17 mouse cellular contexts compared by ENCODE assay signal in genomic region chr10:92044783-92045182, GRCm38 (mm10).
DNase-seq lines count a peak whose midpoint lies in the region; ATAC-seq and TF ChIP-seq lines count a peak whose summit lies in the region.
"Had no signal": no experiment of that assay in that cellular context is flagged by ENCODE, and none has a peak within 500 bp of the region (broad histone marks: within the 10 kb centered on the region; RNA-seq: fewer than 3 reads in every experiment).

No protein-coding gene starts in this region.

- no peak for ATAC-seq in hindbrain, postnatal 0 days
- no peak for ATAC-seq in stomach, postnatal 0 days (ENCODE audit: low FRiP score, low TSS enrichment)
- ATAC-seq in megakaryocyte, adult 5-6 weeks (ENCODE audit: poor library complexity, severe bottlenecking) = no peak
- ATAC-seq: intestine, postnatal 0 days; midbrain, embryonic 15.5 days had no signal

- no peak overlapping the region for H3K4me3 ChIP-seq in hindbrain, postnatal 0 days (ENCODE audit: low read length)
- H3K4me3 ChIP-seq in hindbrain, embryonic 10.5 days = no peak overlapping the region
- no peak overlapping the region for H3K4me3 ChIP-seq in stomach, postnatal 0 days (ENCODE audit: low read depth, low read length)
- H3K4me3 ChIP-seq: heart, embryonic 12.5 days; hindbrain, embryonic 15.5 days; left cerebral cortex, adult 2 months; limb, embryonic 12.5 days; midbrain, embryonic 15.5 days had no signal

- no peaks in the 10 kb centered on the region for H3K27me3 ChIP-seq in hindbrain, postnatal 0 days (ENCODE audit: insufficient read depth, low read length)
- H3K27me3 ChIP-seq in hindbrain, embryonic 10.5 days (ENCODE audit: insufficient read depth, poor library complexity, severe bottlenecking) = no peaks in the 10 kb centered on the region
- no peaks in the 10 kb centered on the region for H3K27me3 ChIP-seq in stomach, postnatal 0 days (ENCODE audit: control insufficient read depth, insufficient read depth, low read length)
- H3K27me3 ChIP-seq: heart, embryonic 12.5 days; hindbrain, embryonic 15.5 days; limb, embryonic 12.5 days; midbrain, embryonic 15.5 days had no signal

- H3K27ac ChIP-seq in hindbrain, postnatal 0 days = no peak overlapping the region
- no peak overlapping the region for H3K27ac ChIP-seq in hindbrain, embryonic 10.5 days
- H3K27ac ChIP-seq in stomach, postnatal 0 days (replicated peaks) = no peak overlapping the region
- H3K27ac ChIP-seq: hindbrain, embryonic 15.5 days; left cerebral cortex, adult 2 months; limb, embryonic 12.5 days; liver, embryonic 14.5 days; midbrain, embryonic 15.5 days had no signal

- TF ChIP-seq POLR2A in brain, embryonic 14.5 days (IDR thresholded peaks at IDR 0.05; ENCODE audit: borderline replicate concordance, extremely low read depth, insufficient read depth, insufficient read length, poor library complexity, severe bottlenecking) = no peak

- H3K36me3 ChIP-seq in hindbrain, postnatal 0 days (ENCODE audit: insufficient read depth, low read length) = no peaks in the 10 kb centered on the region
- no peaks in the 10 kb centered on the region for H3K36me3 ChIP-seq in hindbrain, embryonic 10.5 days
- H3K36me3 ChIP-seq in stomach, postnatal 0 days (ENCODE audit: control insufficient read depth, insufficient read depth, low read length) = no peaks in the 10 kb centered on the region
- H3K36me3 ChIP-seq: heart, embryonic 12.5 days; hindbrain, embryonic 15.5 days; limb, embryonic 12.5 days; midbrain, embryonic 15.5 days had no signal

- no peak overlapping the region for H3K9ac ChIP-seq in hindbrain, postnatal 0 days (replicated peaks; ENCODE audit: low read length)
- H3K9ac ChIP-seq in stomach, postnatal 0 days (ENCODE audit: low read length) = no peak overlapping the region
- H3K9ac ChIP-seq: heart, embryonic 12.5 days; hindbrain, embryonic 15.5 days; limb, embryonic 12.5 days; liver, embryonic 14.5 days; midbrain, embryonic 15.5 days had no signal

- H3K9me3 ChIP-seq in hindbrain, postnatal 0 days (ENCODE audit: low read length) = no peaks in the 10 kb centered on the region
- no peaks in the 10 kb centered on the region for H3K9me3 ChIP-seq in hindbrain, embryonic 10.5 days
- no peaks in the 10 kb centered on the region for H3K9me3 ChIP-seq in stomach, postnatal 0 days (ENCODE audit: control insufficient read depth, low read length)
- H3K9me3 ChIP-seq: heart, embryonic 12.5 days; hindbrain, embryonic 15.5 days; limb, embryonic 12.5 days; midbrain, embryonic 15.5 days had no signal

- H3K4me1 ChIP-seq in hindbrain, postnatal 0 days (ENCODE audit: insufficient read depth, low read length) = no peaks in the 10 kb centered on the region
- H3K4me1 ChIP-seq in hindbrain, embryonic 10.5 days (replicated peaks) = 0 out of 2 replicates have a peak, but pooled peaks cover 3% of the 10 kb centered on the region
- H3K4me1 ChIP-seq in stomach, postnatal 0 days (replicated peaks; ENCODE audit: control insufficient read depth, insufficient read depth) = no peaks in the 10 kb centered on the region
- H3K4me1 ChIP-seq: heart, embryonic 12.5 days; hindbrain, embryonic 15.5 days; limb, embryonic 12.5 days had no signal

- no peak overlapping the region for H3K4me2 ChIP-seq in hindbrain, postnatal 0 days (ENCODE audit: low read depth, low read length)
- H3K4me2 ChIP-seq in stomach, postnatal 0 days (replicated peaks; ENCODE audit: low read depth) = no peak overlapping the region
- H3K4me2 ChIP-seq: heart, embryonic 12.5 days; hindbrain, embryonic 15.5 days; limb, embryonic 12.5 days; midbrain, embryonic 15.5 days had no signal

- DNase-seq in hindbrain, postnatal 0 days (ENCODE audit: low spot score) = peak; percentile 16
- no peak for DNase-seq in hindbrain, embryonic 10.5 days (ENCODE audit: low spot score)
- DNase-seq in Muller cell, postnatal 12 days (ENCODE audit: inconsistent ontology term) = peak; percentile 70
- peak; percentile 56 for DNase-seq in brain, embryonic 14.5 days (ENCODE audit: low read depth)
- peak; percentile 40 to 64 for DNase-seq in cerebellum, postnatal 10 days
- no peak for DNase-seq in stomach, postnatal 0 days (ENCODE audit: low spot score)
- DNase-seq: gastrocnemius, postnatal 36 days; kidney, postnatal 14 days; right cerebral cortex, postnatal 25 days had no signal

- TF ChIP-seq EP300 in stomach, postnatal 0 days (optimal IDR thresholded peaks at IDR 0.05) = no peak

- no peak for TF ChIP-seq CTCF in hindbrain, postnatal 0 days (IDR thresholded peaks at IDR 0.05; ENCODE audit: low read depth)
- no peak for TF ChIP-seq CTCF in brain, embryonic 14.5 days (IDR thresholded peaks at IDR 0.05; ENCODE audit: borderline replicate concordance, extremely low read depth, insufficient read depth, insufficient read length)
- TF ChIP-seq CTCF in stomach, postnatal 0 days (IDR thresholded peaks at IDR 0.05; ENCODE audit: low read depth) = no peak

Comparison
In these comparisons a context has a peak if more than half of its experiments do, and no peak if none do; other contexts are left out.
1. DNase-seq: peak in hindbrain, postnatal 0 days (single experiment), Muller cell, postnatal 12 days (single experiment), brain, embryonic 14.5 days (single experiment) and cerebellum, postnatal 10 days (2 of 2); none in hindbrain, embryonic 10.5 days (single experiment) and stomach, postnatal 0 days (single experiment).